Mouse (Mus musculus): ENCODE data around the gene Nsun7. TPM values are rescaled to one million over a fixed set of nuclear protein-coding genes. Genes with fewer than 3 reads are reported as not detected.

Nsun7 gene
- total and polyA plus RNA-seq, 3 experiments = not detected

- Histone ChIP-seq H3K36me3 (ENCODE audit: control insufficient read depth in 1 of 2, insufficient read depth in 2 of 2, low read length in 2 of 2) (no peaks in the 10 kb centered on the region), H3K9me3 (replicated peaks; ENCODE audit: insufficient read depth, low read length) (no peaks in the 10 kb centered on the region), H3K27ac (ENCODE audit: control insufficient read depth, low read depth, low read length) (no peak overlapping the region), H3K27me3 (ENCODE audit: control insufficient read depth in 1 of 2, insufficient read depth in 2 of 2, low read length in 2 of 2) (no peaks in the 10 kb centered on the region), H3K4me3 (ENCODE audit: control insufficient read depth in 1 of 2, insufficient read depth in 1 of 2, low read depth in 2 of 2, low read length in 2 of 2) (no peak overlapping the region), H3K79me2 (ENCODE audit: control insufficient read depth, insufficient read depth, low read length, poor library complexity) (no peaks in the 10 kb centered on the region), H3K9ac (ENCODE audit: control insufficient read depth, low read depth, low read length, poor library complexity, severe bottlenecking) (no peak overlapping the region), H3K4me1 (ENCODE audit: control insufficient read depth in 1 of 2, insufficient read depth in 2 of 2, low read length in 2 of 2) (no peaks in the 10 kb centered on the region)
- TF ChIP-seq RCOR1 (IDR thresholded peaks at IDR 0.05; ENCODE audit: low read depth, low read length) (no peak), CHD2 (IDR thresholded peaks at IDR 0.05; ENCODE audit: low read length) (no peak), BHLHE40 (IDR thresholded peaks at IDR 0.05; ENCODE audit: borderline replicate concordance, low read depth, low read length) (no peak), EP300 (IDR thresholded peaks at IDR 0.05; ENCODE audit: low read depth in 1 of 2, low read length in 2 of 2) (no peak), CHD1 (IDR thresholded peaks at IDR 0.05; ENCODE audit: low read depth, low read length) (no peak), KAT2A (conservative IDR thresholded peaks at IDR 0.05; ENCODE audit: low read depth, low read length) (no peak), NRF1 (IDR thresholded peaks at IDR 0.05; ENCODE audit: insufficient read depth, low read depth, low read length, poor library complexity, severe bottlenecking) (no peak), TCF12 (IDR thresholded peaks at IDR 0.05; ENCODE audit: low read depth, low read length) (no peak), TBP (IDR thresholded peaks at IDR 0.05; ENCODE audit: low read depth, low read length) (no peak), MAZ (IDR thresholded peaks at IDR 0.05; ENCODE audit: low read depth, low read length) (no peak), HCFC1 (IDR thresholded peaks at IDR 0.05; ENCODE audit: low read depth, low read length) (no peak), CTCF (IDR thresholded peaks at IDR 0.05 in 2 of 3, conservative IDR thresholded peaks at IDR 0.05 in 1 of 3; ENCODE audit: control insufficient read depth in 1 of 3, insufficient read depth in 1 of 3, low read depth in 2 of 3, low read length in 3 of 3, poor library complexity in 1 of 3, severe bottlenecking in 1 of 3) (no peak), USF2 (IDR thresholded peaks at IDR 0.05; ENCODE audit: borderline replicate concordance in 1 of 2, insufficient read depth in 1 of 2, low read depth in 1 of 2, low read length in 2 of 2) (no peak), POLR2AphosphoS2 (IDR thresholded peaks at IDR 0.05; ENCODE audit: low read length) (no peak), E2F4 (IDR thresholded peaks at IDR 0.05; ENCODE audit: borderline replicate concordance, low read depth, low read length) (no peak), MAX (IDR thresholded peaks at IDR 0.05; ENCODE audit: low read length) (no peak), ELF1 (IDR thresholded peaks at IDR 0.05; ENCODE audit: low read depth, low read length) (no peak), POLR2A (IDR thresholded peaks at IDR 0.05; ENCODE audit: control insufficient read depth in 1 of 2, insufficient read depth in 1 of 2, low read depth in 1 of 2, low read length in 2 of 2, poor library complexity in 1 of 2) (no peak)
- no peak for DNase-seq (ENCODE audit: low read depth, low spot score)
Measured at GRCm38 (mm10) chr5:66337969-66338345, 78.3 kb downstream of the Nsun7 start.

- no peak for DNase-seq (ENCODE audit: low read depth, low spot score)
- Histone ChIP-seq H3K27me3 (ENCODE audit: control insufficient read depth in 1 of 2, insufficient read depth in 2 of 2, low read length in 2 of 2) (no peaks in the 10 kb centered on the region), H3K9ac (ENCODE audit: control insufficient read depth, low read depth, low read length, poor library complexity, severe bottlenecking) (no peak overlapping the region), H3K36me3 (ENCODE audit: control insufficient read depth in 1 of 2, insufficient read depth in 2 of 2, low read length in 2 of 2) (no peaks in the 10 kb centered on the region), H3K27ac (ENCODE audit: control insufficient read depth, low read depth, low read length) (no peak overlapping the region), H3K9me3 (replicated peaks; ENCODE audit: insufficient read depth, low read length) (no peaks in the 10 kb centered on the region), H3K4me1 (ENCODE audit: control insufficient read depth in 1 of 2, insufficient read depth in 2 of 2, low read length in 2 of 2) (no peaks in the 10 kb centered on the region), H3K4me3 (ENCODE audit: control insufficient read depth in 1 of 2, insufficient read depth in 1 of 2, low read depth in 2 of 2, low read length in 2 of 2) (no peak overlapping the region), H3K79me2 (ENCODE audit: control insufficient read depth, insufficient read depth, low read length, poor library complexity) (no peaks in the 10 kb centered on the region)
- TF ChIP-seq ETS1 (IDR thresholded peaks at IDR 0.05; ENCODE audit: low read depth, low read length) (no peak), MEF2A (IDR thresholded peaks at IDR 0.05; ENCODE audit: extremely low read depth, insufficient replicate concordance, low read depth, low read length, poor library complexity, severe bottlenecking) (no peak), KAT2A (conservative IDR thresholded peaks at IDR 0.05; ENCODE audit: low read depth, low read length) (no peak), NELFE (IDR thresholded peaks at IDR 0.05; ENCODE audit: low read depth, low read length) (no peak), MXI1 (IDR thresholded peaks at IDR 0.05; ENCODE audit: low read depth, low read length) (no peak), ELF1 (IDR thresholded peaks at IDR 0.05; ENCODE audit: low read depth, low read length) (no peak), MAFK (IDR thresholded peaks at IDR 0.05; ENCODE audit: borderline replicate concordance, low read depth, low read length) (no peak), ZMIZ1 (IDR thresholded peaks at IDR 0.05; ENCODE audit: low read depth, low read length) (no peak), TCF12 (IDR thresholded peaks at IDR 0.05; ENCODE audit: low read depth, low read length) (no peak), TBP (IDR thresholded peaks at IDR 0.05; ENCODE audit: low read depth, low read length) (no peak)
Measured at GRCm38 (mm10) chr5:66338583-66338982, 78.9 kb downstream of the Nsun7 start.

All from MEL (cell line).